Mouse (Mus musculus): ENCODE measurements at regions not wholly inside any gene's neighbourhood (a gene's known extent, or its start where the extent isn't known, plus 50 kb on each side); places are given as distances from the start of the nearest gene placed in this dataset.

GRCm38 (mm10) chr14:24081911-24082558, 67.7 kb upstream of the Kcnma1 start:
- peak; percentile 79 for DNase-seq (ENCODE audit: low spot score)

- DNase-seq (ENCODE audit: low spot score) = peak; percentile 56
Observed at GRCm38 (mm10) chr14:24068693-24069092, 54.4 kb upstream of the Kcnma1 start.

GRCm38 (mm10) chr14:24067657-24068056, 53.4 kb upstream of the Kcnma1 start:
- DNase-seq (ENCODE audit: low spot score) = peak; percentile 78

GRCm38 (mm10) chr14:24065231-24065767, 51.0 kb upstream of the Kcnma1 start:
- no peak for DNase-seq (ENCODE audit: low spot score)

Data from embryo, embryonic 10.5 days (tissue).